Mouse (Mus musculus) liver, adult 2 months (tissue): ENCODE measurements at regions not wholly inside any gene's neighbourhood (a gene's known extent, or its start where the extent isn't known, plus 50 kb on each side); places are given as distances from the start of the nearest gene placed in this dataset.
A peak's percentile ranks its signal among the peaks of the same experiment; 100 is the strongest.

ENCODE experiments used
- DNase-seq: peaks from one replicate; pipeline ENCODE4 v3.0.0-alpha.2; 2011; ENCODE audit warnings: low read depth, low spot score; ENCODE audit errors: extremely low read depth
- H3K27ac ChIP-seq: fragments of 200-500 bp; replicated peaks from 2 replicates; pipeline ENCODE4 v1.5.1; 2012; ENCODE audit warnings: low read depth, mild to moderate bottlenecking, control low read depth, inconsistent platforms, low read length; ENCODE audit not compliant: insufficient read depth
- H3K27me3 ChIP-seq: fragments of 200-500 bp; 2 replicates; pipeline ENCODE4 v1.6.1; 2012; ENCODE audit warnings: mild to moderate bottlenecking, moderate library complexity, low read length, inconsistent platforms; ENCODE audit not compliant: control insufficient read depth, insufficient read depth
- H3K36me3 ChIP-seq: fragments of 200-500 bp; 2 replicates; pipeline ENCODE4 v1.6.1; 2012; ENCODE audit warnings: low read length, inconsistent platforms; ENCODE audit not compliant: control insufficient read depth, insufficient read depth
- H3K4me1 ChIP-seq: fragments of 200-500 bp; 2 replicates; pipeline ENCODE4 v1.6.1; 2011; ENCODE audit warnings: low read length; ENCODE audit not compliant: control insufficient read depth, insufficient read depth
- H3K4me3 ChIP-seq: fragments of 200-500 bp; 2 replicates; pipeline ENCODE4 v1.5.1; 2011; ENCODE audit warnings: low read depth, mild to moderate bottlenecking, control low read depth, low read length, moderate library complexity; ENCODE audit not compliant: insufficient read depth
- H3K79me2 ChIP-seq: fragments of 200-500 bp; 2 replicates; pipeline ENCODE4 v1.6.1; 2012; ENCODE audit warnings: inconsistent platforms, mild to moderate bottlenecking, low read length, moderate library complexity; ENCODE audit not compliant: control insufficient read depth, insufficient read depth
- H3K9ac ChIP-seq: fragments of 200-500 bp; 2 replicates; pipeline ENCODE4 v1.6.1; 2012; ENCODE audit warnings: low read depth, mild to moderate bottlenecking, control low read depth, inconsistent platforms, low read length
- CTCF ChIP-seq: fragments of 200-500 bp; IDR thresholded peaks from 2 replicates; pipeline ENCODE4 v1.5.1; 2011; ENCODE audit warnings: low read depth, low read length, control low read depth
- POLR2A ChIP-seq: fragments of 200-500 bp; IDR thresholded peaks from 2 replicates; pipeline ENCODE4 v1.6.1; 2011; ENCODE audit warnings: low read length, control low read depth; ENCODE audit not compliant: insufficient read depth; ENCODE audit errors: extremely low read depth
- WGBS: fragments of 180-500 bp; shearing (Covaris S2); methylation state at CpG from one replicate; pipeline ENCODE4 v1.1.7; 2018; 5-methylcytosine and 5-hydroxymethylcytosine counted together

DNA sequence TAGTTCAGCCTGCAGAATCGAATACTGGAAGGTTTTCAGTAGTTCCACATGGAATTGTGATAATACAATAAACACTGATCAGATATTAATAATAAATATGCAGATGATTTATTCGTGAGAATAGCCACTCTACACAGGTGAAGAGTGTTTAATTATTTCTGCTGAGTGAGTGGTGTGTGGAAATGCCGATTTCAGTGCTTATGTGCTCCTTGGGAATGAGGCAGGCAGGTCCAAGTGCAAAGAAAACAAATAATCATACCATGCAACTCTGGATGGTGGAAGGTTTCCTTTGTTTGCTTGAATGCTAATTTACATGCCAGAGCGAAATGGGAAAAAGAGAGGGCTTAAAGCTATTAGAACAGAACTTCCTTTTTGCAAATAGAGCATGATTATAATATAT, 528.6 kb downstream of the Cntn6 start:
- DNase-seq: no peak
- H3K4me1 ChIP-seq: no peaks in the 10 kb centered on the region
- H3K4me3 ChIP-seq: no peak overlapping the region
- no peaks in the 10 kb centered on the region for H3K36me3 ChIP-seq
- no peak overlapping the region for H3K27ac ChIP-seq
- TF ChIP-seq POLR2A: no peak
- TF ChIP-seq CTCF: no peak
- H3K9ac ChIP-seq: no peak overlapping the region
- WGBS: 52% methylated on average over 4 of the region's 4 CpGs
- no peaks in the 10 kb centered on the region for H3K27me3 ChIP-seq
- no peaks in the 10 kb centered on the region for H3K79me2 ChIP-seq

DNA sequence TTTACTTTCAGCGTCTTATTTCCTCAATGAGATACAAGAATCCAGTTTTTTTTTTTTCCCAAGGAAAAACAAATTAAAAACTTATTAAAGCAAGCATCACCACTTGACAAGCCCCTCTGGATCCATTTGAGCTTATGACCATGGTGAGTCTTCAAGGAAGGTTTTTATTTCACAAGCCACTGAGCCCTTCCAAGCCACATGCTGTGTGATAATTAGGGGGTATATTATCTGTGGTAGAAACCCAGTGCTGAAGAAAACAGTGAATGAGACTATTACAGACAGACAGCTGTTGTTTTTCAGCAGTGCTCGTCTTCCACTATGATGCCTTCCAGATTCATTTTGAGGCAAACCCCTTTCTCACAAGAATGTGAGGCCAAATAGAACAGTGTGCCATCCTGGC, 573.6 kb downstream of the Cntn6 start:
- Histone ChIP-seq H3K27ac (no peak overlapping the region), H3K27me3 (no peaks in the 10 kb centered on the region), H3K4me3 (no peak overlapping the region), H3K79me2 (no peaks in the 10 kb centered on the region), H3K9ac (no peak overlapping the region), H3K36me3 (no peaks in the 10 kb centered on the region), H3K4me1 (no peaks in the 10 kb centered on the region)
- no peak for TF ChIP-seq CTCF
- no peak for TF ChIP-seq POLR2A
- DNase-seq: no peak
- 72% methylated on average over 2 of the region's 2 CpGs for WGBS

DNA sequence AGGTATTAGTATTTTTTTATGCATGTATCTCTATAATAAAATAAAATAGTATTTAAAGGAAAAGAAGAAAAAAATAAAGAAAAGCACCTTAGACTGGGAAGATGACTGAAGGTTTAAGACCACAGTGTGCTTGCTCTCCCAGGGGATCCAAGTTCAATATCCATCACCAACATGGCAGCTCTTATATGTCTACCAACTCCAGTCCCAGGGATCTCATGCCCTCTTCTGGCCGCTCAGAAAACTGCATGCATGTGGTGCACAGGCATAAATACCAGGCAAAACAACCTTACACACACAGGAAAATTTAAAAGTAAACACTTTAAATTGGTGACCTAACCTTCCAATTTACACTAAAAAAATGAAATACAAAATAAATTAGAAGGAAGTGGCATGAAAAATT, 586.6 kb upstream of the Cntn4 start:
- peak; percentile 1 for DNase-seq
- WGBS: 9% methylated on average over 1 of the region's 1 CpGs

More for the DNA sequence above, 586.6 kb upstream of the Cntn4 start:
- H3K4me1 ChIP-seq: no peaks in the 10 kb centered on the region
- H3K27me3 ChIP-seq: no peaks in the 10 kb centered on the region
- H3K36me3 ChIP-seq: no peaks in the 10 kb centered on the region
- H3K79me2 ChIP-seq: no peaks in the 10 kb centered on the region
- no peak overlapping the region for H3K9ac ChIP-seq
- no peak overlapping the region for H3K4me3 ChIP-seq
- H3K27ac ChIP-seq: no peak overlapping the region
- TF ChIP-seq CTCF (peak; percentile 7; the same call in 1 of the 2 replicates), POLR2A (no peak)
